Comparison of ENCODE assay signal across 16 mouse cellular contexts in genomic region chr16:90635216-90635615, GRCm38 (mm10).
DNase-seq lines count a peak whose midpoint lies in the region; ATAC-seq and TF ChIP-seq lines count a peak whose summit lies in the region.
"Had no signal": no experiment of that assay in that cellular context is flagged by ENCODE, and none has a peak within 500 bp of the region (broad histone marks: within the 10 kb centered on the region; RNA-seq: fewer than 3 reads in every experiment).

No protein-coding gene starts in this region.

- H3K9me3 ChIP-seq in hindbrain, postnatal 0 days (ENCODE audit: low read length) = no peaks in the 10 kb centered on the region
- H3K9me3 ChIP-seq in hindbrain, embryonic 13.5 days = no peaks in the 10 kb centered on the region
- H3K9me3 ChIP-seq in liver, postnatal 0 days (ENCODE audit: low read length) = no peaks in the 10 kb centered on the region
- H3K9me3 ChIP-seq in liver, embryonic 11.5 days (ENCODE audit: control insufficient read depth, low read length) = no peaks in the 10 kb centered on the region
- no peaks in the 10 kb centered on the region for H3K9me3 ChIP-seq in stomach, postnatal 0 days (ENCODE audit: control insufficient read depth, low read length)
- H3K9me3 ChIP-seq: heart, embryonic 15.5 days; hindbrain, embryonic 10.5 days; limb, embryonic 13.5 days; midbrain, embryonic 10.5 days had no signal

- whole genome bisulfite sequencing in hindbrain, postnatal 0 days = 37% methylated on average over 12 of the region's 12 CpGs
- 35% methylated on average over 12 of the region's 12 CpGs for WGBS in hindbrain, embryonic 13.5 days
- WGBS in liver, postnatal 0 days (ENCODE audit: insufficient replicate concordance) = 39% methylated on average over 12 of the region's 12 CpGs
- WGBS in liver, embryonic 11.5 days = 36% methylated on average over 12 of the region's 12 CpGs
- 37% methylated on average over 12 of the region's 12 CpGs for WGBS in stomach, postnatal 0 days

- H3K4me1 ChIP-seq in hindbrain, postnatal 0 days (ENCODE audit: insufficient read depth, low read length) = no peaks in the 10 kb centered on the region
- peaks cover 3% of the 10 kb centered on the region for H3K4me1 ChIP-seq in hindbrain, embryonic 13.5 days (replicated peaks)
- H3K4me1 ChIP-seq in liver, postnatal 0 days (ENCODE audit: insufficient read depth) = no peaks in the 10 kb centered on the region
- H3K4me1 ChIP-seq in liver, embryonic 11.5 days (replicated peaks; ENCODE audit: control insufficient read depth, insufficient read depth, low read length) = no peaks in the 10 kb centered on the region
- H3K4me1 ChIP-seq in stomach, postnatal 0 days (replicated peaks; ENCODE audit: control insufficient read depth, insufficient read depth) = no peaks in the 10 kb centered on the region; the same call in 1 of the 2 replicates

- H3K27ac ChIP-seq in hindbrain, postnatal 0 days = no peak overlapping the region
- H3K27ac ChIP-seq in hindbrain, embryonic 13.5 days = no peak overlapping the region
- no peak overlapping the region for H3K27ac ChIP-seq in liver, postnatal 0 days (ENCODE audit: low read depth)
- no peak overlapping the region for H3K27ac ChIP-seq in liver, embryonic 11.5 days (ENCODE audit: low read depth, low read length)
- no peak overlapping the region for H3K27ac ChIP-seq in stomach, postnatal 0 days (replicated peaks)
- H3K27ac ChIP-seq: heart, embryonic 15.5 days; hindbrain, embryonic 10.5 days; limb, embryonic 13.5 days; midbrain, embryonic 10.5 days had no signal

- H3K4me2 ChIP-seq in hindbrain, postnatal 0 days (ENCODE audit: low read depth, low read length) = no peak overlapping the region
- H3K4me2 ChIP-seq in hindbrain, embryonic 13.5 days = no peak overlapping the region
- no peak overlapping the region for H3K4me2 ChIP-seq in liver, postnatal 0 days (ENCODE audit: low read depth, low read length)
- no peak overlapping the region for H3K4me2 ChIP-seq in liver, embryonic 11.5 days
- H3K4me2 ChIP-seq in stomach, postnatal 0 days (replicated peaks; ENCODE audit: low read depth) = no peak overlapping the region
- H3K4me2 ChIP-seq: heart, embryonic 15.5 days; limb, embryonic 13.5 days had no signal

- TF ChIP-seq CTCF in hindbrain, postnatal 0 days (IDR thresholded peaks at IDR 0.05; ENCODE audit: low read depth) = peak; percentile 17; the same call in 1 of the 2 replicates
- TF ChIP-seq CTCF in liver, postnatal 0 days (IDR thresholded peaks at IDR 0.05; ENCODE audit: low read depth) = peak; percentile 55
- TF ChIP-seq CTCF in stomach, postnatal 0 days (IDR thresholded peaks at IDR 0.05; ENCODE audit: low read depth) = peak; percentile 58

- no peak overlapping the region for H3K9ac ChIP-seq in hindbrain, postnatal 0 days (replicated peaks; ENCODE audit: low read length)
- H3K9ac ChIP-seq in hindbrain, embryonic 13.5 days = no peak overlapping the region
- no peak overlapping the region for H3K9ac ChIP-seq in liver, postnatal 0 days (replicated peaks)
- no peak overlapping the region for H3K9ac ChIP-seq in liver, embryonic 11.5 days (ENCODE audit: low read depth, low read length)
- no peak overlapping the region for H3K9ac ChIP-seq in stomach, postnatal 0 days (ENCODE audit: low read length)
- H3K9ac ChIP-seq: heart, embryonic 15.5 days; limb, embryonic 13.5 days had no signal

- H3K4me3 ChIP-seq in hindbrain, postnatal 0 days (ENCODE audit: low read length) = no peak overlapping the region
- H3K4me3 ChIP-seq in hindbrain, embryonic 13.5 days = no peak overlapping the region
- H3K4me3 ChIP-seq in liver, postnatal 0 days (ENCODE audit: low read depth, low read length) = no peak overlapping the region
- no peak overlapping the region for H3K4me3 ChIP-seq in liver, embryonic 11.5 days (ENCODE audit: low read depth, low read length)
- H3K4me3 ChIP-seq in stomach, postnatal 0 days (ENCODE audit: low read depth, low read length) = no peak overlapping the region
- H3K4me3 ChIP-seq: erythroblast, embryonic 14.5 days; heart, embryonic 15.5 days; hindbrain, embryonic 10.5 days; limb, embryonic 13.5 days; midbrain, embryonic 10.5 days had no signal

- ATAC-seq in hindbrain, postnatal 0 days = no peak
- ATAC-seq in hindbrain, embryonic 13.5 days (ENCODE audit: low FRiP score) = no peak
- no peak for ATAC-seq in liver, postnatal 0 days
- no peak for ATAC-seq in liver, embryonic 11.5 days (replicated peaks; ENCODE audit: low FRiP score)
- ATAC-seq in stomach, postnatal 0 days (ENCODE audit: low FRiP score, low TSS enrichment) = no peak
- ATAC-seq: Patski had no signal

- H3K27me3 ChIP-seq in hindbrain, postnatal 0 days (ENCODE audit: insufficient read depth, low read length) = no peaks in the 10 kb centered on the region
- H3K27me3 ChIP-seq in hindbrain, embryonic 13.5 days = no peaks in the 10 kb centered on the region
- no peaks in the 10 kb centered on the region for H3K27me3 ChIP-seq in liver, postnatal 0 days (ENCODE audit: insufficient read depth, low read length)
- H3K27me3 ChIP-seq in liver, embryonic 11.5 days (replicated peaks; ENCODE audit: control insufficient read depth, insufficient read depth, low read length) = no peaks in the 10 kb centered on the region
- no peaks in the 10 kb centered on the region for H3K27me3 ChIP-seq in stomach, postnatal 0 days (ENCODE audit: control insufficient read depth, insufficient read depth, low read length)
- H3K27me3 ChIP-seq: heart, embryonic 15.5 days; limb, embryonic 13.5 days; Patski had no signal

- no peak for DNase-seq in hindbrain, postnatal 0 days (ENCODE audit: low spot score)
- DNase-seq in liver, postnatal 0 days = peak; percentile 28
- DNase-seq in liver, embryonic 11.5 days (ENCODE audit: low spot score) = no peak
- peak; percentile 55 for DNase-seq in ES-CJ7 (ENCODE audit: low read depth, low spot score)
- peak; percentile 23 for DNase-seq in stomach, postnatal 0 days (ENCODE audit: low spot score)
- DNase-seq in spleen, postnatal 10 days (ENCODE audit: low spot score in 2 of 2) = no peak
- DNase-seq: adrenal gland, adult 2 months; kidney, adult 18-20 months; thymus, adult 2 months had no signal

- no peaks in the 10 kb centered on the region for H3K36me3 ChIP-seq in hindbrain, postnatal 0 days (ENCODE audit: insufficient read depth, low read length)
- no peaks in the 10 kb centered on the region for H3K36me3 ChIP-seq in hindbrain, embryonic 13.5 days
- H3K36me3 ChIP-seq in liver, postnatal 0 days (replicated peaks; ENCODE audit: insufficient read depth, low read length) = no peaks in the 10 kb centered on the region
- H3K36me3 ChIP-seq in liver, embryonic 11.5 days (ENCODE audit: control insufficient read depth, insufficient read depth, low read length) = no peaks in the 10 kb centered on the region
- no peaks in the 10 kb centered on the region for H3K36me3 ChIP-seq in stomach, postnatal 0 days (ENCODE audit: control insufficient read depth, insufficient read depth, low read length)
- H3K36me3 ChIP-seq: heart, embryonic 15.5 days; hindbrain, embryonic 10.5 days; limb, embryonic 13.5 days; midbrain, embryonic 10.5 days had no signal

- no peak for TF ChIP-seq EP300 in liver, postnatal 0 days (IDR thresholded peaks at IDR 0.05; ENCODE audit: low read depth)
- no peak for TF ChIP-seq EP300 in stomach, postnatal 0 days (optimal IDR thresholded peaks at IDR 0.05)

Comparison
In these comparisons a context has a peak if more than half of its experiments do, and no peak if none do; other contexts are left out.
1. DNase-seq: peak in liver, postnatal 0 days (single experiment), ES-CJ7 (single experiment) and stomach, postnatal 0 days (single experiment); none in hindbrain, postnatal 0 days (single experiment), liver, embryonic 11.5 days (single experiment) and spleen, postnatal 10 days (0 of 2).
2. Peak in every context shown above with its lines, with median percentiles within 50 percentile points of each other: CTCF ChIP-seq.